In the genomic region with DNA sequence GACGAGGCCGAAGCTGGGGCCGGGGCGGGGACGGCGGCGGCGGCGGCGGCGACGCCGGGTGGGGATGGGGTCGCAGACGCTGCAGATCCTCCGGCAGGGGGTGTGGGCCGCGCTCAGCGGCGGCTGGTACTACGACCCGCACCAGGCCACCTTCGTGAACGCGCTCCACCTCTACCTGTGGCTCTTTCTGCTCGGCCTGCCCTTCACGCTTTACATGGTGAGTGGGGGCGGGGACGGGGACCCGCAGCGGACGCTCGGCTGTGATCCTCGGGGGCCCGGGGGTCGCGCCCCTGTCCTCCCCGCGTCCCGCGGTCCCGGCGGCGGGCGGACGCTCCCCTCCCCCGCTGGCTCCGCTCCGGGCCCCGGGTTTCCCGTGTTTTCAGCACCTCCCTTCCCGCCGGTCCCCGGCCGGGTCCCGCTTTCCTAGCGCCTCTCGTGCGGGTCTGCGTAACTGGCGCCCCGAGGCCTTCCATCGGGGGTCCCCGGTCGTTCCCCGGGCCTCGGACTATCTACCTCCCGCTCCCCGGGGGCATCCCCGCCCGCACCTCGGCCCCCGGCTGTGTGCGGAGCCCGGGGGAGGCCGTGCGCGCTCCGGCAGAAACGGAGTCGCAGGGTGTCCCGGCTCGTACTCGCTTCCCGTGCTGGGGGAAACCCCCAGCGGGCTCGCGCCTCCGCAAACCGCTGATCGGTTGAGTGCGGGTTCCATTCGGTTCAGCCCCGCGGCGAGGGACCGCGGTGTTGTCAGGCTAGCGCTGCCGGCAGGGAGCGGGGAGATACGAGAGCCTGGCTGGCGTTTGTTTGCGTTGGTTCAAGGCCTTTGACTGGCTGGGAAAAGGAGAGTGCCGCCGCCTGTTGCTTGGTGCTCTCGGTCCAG, we compare ENCODE assay signal across 8 mouse cellular contexts. TPM values are rescaled to one million over a fixed set of nuclear protein-coding genes. Genes with fewer than 3 reads are reported as not detected.
A peak's percentile ranks its signal among the peaks of the same experiment; 100 is the strongest.
DNase-seq lines count a peak whose midpoint lies in the region; ATAC-seq lines count a peak whose summit lies in the region.

No protein-coding gene starts in this region.

- peaks cover 3% of the 10 kb centered on the region; the same call in 1 of the 2 replicates for H3K27me3 ChIP-seq in embryonic facial prominence, embryonic 13.5 days
- H3K27me3 ChIP-seq in heart, embryonic 11.5 days (ENCODE audit: control insufficient read depth, insufficient read depth, low read length): no peaks in the 10 kb centered on the region
- H3K27me3 ChIP-seq in kidney, embryonic 15.5 days: no peaks in the 10 kb centered on the region; the same call in 1 of the 2 replicates
- peaks cover 62% of the 10 kb centered on the region for H3K27me3 ChIP-seq in liver, embryonic 15.5 days
- H3K27me3 ChIP-seq in stomach, embryonic 16.5 days (ENCODE audit: control insufficient read depth, insufficient read depth, low read length): no peaks in the 10 kb centered on the region

- WGBS in embryonic facial prominence, embryonic 13.5 days: under 1% methylated on average over 96 of the region's 107 CpGs
- WGBS in heart, embryonic 11.5 days (ENCODE audit: insufficient replicate concordance): under 1% methylated on average over 101 of the region's 107 CpGs
- WGBS in kidney, embryonic 15.5 days: under 1% methylated on average over 99 of the region's 107 CpGs
- under 1% methylated on average over 96 of the region's 107 CpGs for WGBS in liver, embryonic 15.5 days (ENCODE audit: insufficient replicate concordance)
- WGBS in stomach, embryonic 16.5 days: under 1% methylated on average over 90 of the region's 107 CpGs

- ATAC-seq in embryonic facial prominence, embryonic 13.5 days (ENCODE audit: insufficient number of reproducible peaks, insufficient read depth, low FRiP score, low TSS enrichment, low read depth): peak; percentile 73
- peak; percentile 67 for ATAC-seq in heart, embryonic 11.5 days (replicated peaks; ENCODE audit: insufficient number of reproducible peaks, low FRiP score, low TSS enrichment)
- ATAC-seq in kidney, embryonic 15.5 days (replicated peaks; ENCODE audit: low FRiP score): peak; percentile 81
- ATAC-seq in liver, embryonic 15.5 days (ENCODE audit: insufficient read depth): peak; percentile 22
- peak; percentile 69 for ATAC-seq in stomach, embryonic 16.5 days (ENCODE audit: insufficient read depth, low FRiP score)

- peak; percentile 82 for DNase-seq in A20 (ENCODE audit: low read depth, low spot score)
- peak; percentile 80 for DNase-seq in adrenal gland, postnatal 14 days
- DNase-seq in neural tube, embryonic 10.5 days (ENCODE audit: extremely low spot score, low spot score): peak; percentile 88

- H3K27ac ChIP-seq in embryonic facial prominence, embryonic 13.5 days: peak overlapping the region; percentile 92
- H3K27ac ChIP-seq in heart, embryonic 11.5 days (ENCODE audit: low read depth, low read length): peak overlapping the region; percentile 90
- H3K27ac ChIP-seq in kidney, embryonic 15.5 days: peak overlapping the region; percentile 91
- H3K27ac ChIP-seq in liver, embryonic 15.5 days (replicated peaks): no peak overlapping the region
- peak overlapping the region; percentile 90 for H3K27ac ChIP-seq in stomach, embryonic 16.5 days (ENCODE audit: low read length)

- H3K36me3 ChIP-seq in embryonic facial prominence, embryonic 13.5 days: no peaks in the 10 kb centered on the region
- no peaks in the 10 kb centered on the region for H3K36me3 ChIP-seq in heart, embryonic 11.5 days (ENCODE audit: control insufficient read depth, insufficient read depth, low read length)
- H3K36me3 ChIP-seq in kidney, embryonic 15.5 days: no peaks in the 10 kb centered on the region
- H3K36me3 ChIP-seq in liver, embryonic 15.5 days (replicated peaks): no peaks in the 10 kb centered on the region
- H3K36me3 ChIP-seq in stomach, embryonic 16.5 days (ENCODE audit: control insufficient read depth, insufficient read depth, low read length): no peaks in the 10 kb centered on the region

- peak overlapping the region; percentile 94 for H3K4me3 ChIP-seq in embryonic facial prominence, embryonic 13.5 days
- peak overlapping the region; percentile 92 for H3K4me3 ChIP-seq in heart, embryonic 11.5 days (ENCODE audit: low read depth, low read length)
- peak overlapping the region; percentile 90 for H3K4me3 ChIP-seq in kidney, embryonic 15.5 days (replicated peaks)
- peak overlapping the region; percentile 68 for H3K4me3 ChIP-seq in liver, embryonic 15.5 days (replicated peaks)
- peak overlapping the region; percentile 93 for H3K4me3 ChIP-seq in stomach, embryonic 16.5 days (replicated peaks; ENCODE audit: low read length)

- H3K4me2 ChIP-seq in embryonic facial prominence, embryonic 13.5 days: peak overlapping the region; percentile 75
- peak overlapping the region; percentile 74 for H3K4me2 ChIP-seq in heart, embryonic 11.5 days
- peak overlapping the region; percentile 73 for H3K4me2 ChIP-seq in kidney, embryonic 15.5 days
- peak overlapping the region; percentile 86 for H3K4me2 ChIP-seq in liver, embryonic 15.5 days
- H3K4me2 ChIP-seq in stomach, embryonic 16.5 days (ENCODE audit: low read depth, low read length): peak overlapping the region; percentile 72

- peaks cover 47% of the 10 kb centered on the region for H3K4me1 ChIP-seq in embryonic facial prominence, embryonic 13.5 days
- peaks cover 31% of the 10 kb centered on the region for H3K4me1 ChIP-seq in heart, embryonic 11.5 days (ENCODE audit: control insufficient read depth, insufficient read depth, low read length)
- H3K4me1 ChIP-seq in kidney, embryonic 15.5 days: peaks cover 43% of the 10 kb centered on the region
- peaks cover 24% of the 10 kb centered on the region for H3K4me1 ChIP-seq in liver, embryonic 15.5 days (replicated peaks)
- peaks cover 42% of the 10 kb centered on the region for H3K4me1 ChIP-seq in stomach, embryonic 16.5 days (ENCODE audit: control insufficient read depth, insufficient read depth, low read length)

- no peaks in the 10 kb centered on the region for H3K9me3 ChIP-seq in embryonic facial prominence, embryonic 13.5 days
- H3K9me3 ChIP-seq in heart, embryonic 11.5 days (replicated peaks; ENCODE audit: control insufficient read depth, low read length): no peaks in the 10 kb centered on the region
- H3K9me3 ChIP-seq in kidney, embryonic 15.5 days (replicated peaks): no peaks in the 10 kb centered on the region
- H3K9me3 ChIP-seq in liver, embryonic 15.5 days (replicated peaks): no peaks in the 10 kb centered on the region
- H3K9me3 ChIP-seq in stomach, embryonic 16.5 days (replicated peaks; ENCODE audit: control insufficient read depth, low read length): no peaks in the 10 kb centered on the region

- H3K9ac ChIP-seq in embryonic facial prominence, embryonic 13.5 days: peak overlapping the region; percentile 96
- peak overlapping the region; percentile 97 for H3K9ac ChIP-seq in heart, embryonic 11.5 days (ENCODE audit: low read depth, low read length)
- H3K9ac ChIP-seq in kidney, embryonic 15.5 days: peak overlapping the region; percentile 91
- peak overlapping the region; percentile 58 for H3K9ac ChIP-seq in liver, embryonic 15.5 days
- H3K9ac ChIP-seq in stomach, embryonic 16.5 days (ENCODE audit: low read length): peak overlapping the region; percentile 95

RNA-seq across cellular contexts. Expression of a gene that starts 0.7 kb away (rescaled TPM):
- total RNA-seq in adrenal gland, postnatal 14 days (2021): 57.7 and 60.7 TPM in 2 replicates
- polyA plus RNA-seq in embryonic facial prominence, embryonic 13.5 days (2015; fragmentation: Nextera tagmentation; extraction: Ambion mirVana): 18.3 and 21.1 TPM in 2 replicates
- 13.9 and 16.2 TPM in 2 replicates for polyA plus RNA-seq in heart, embryonic 11.5 days (2014; fragmentation: Nextera tagmentation; extraction: Ambion mirVana)
- polyA plus RNA-seq in kidney, embryonic 15.5 days (2015; fragmentation: Nextera tagmentation; extraction: Ambion mirVana): 8.8 and 10.2 TPM in 2 replicates
- polyA plus RNA-seq in liver, embryonic 15.5 days (2015; fragmentation: Nextera tagmentation; extraction: Ambion mirVana): 1.0 and 1.3 TPM in 2 replicates
- polyA plus RNA-seq in stomach, embryonic 16.5 days (2015; fragmentation: Nextera tagmentation; extraction: Ambion mirVana): 10.3 and 10.8 TPM in 2 replicates

Comparison
In these comparisons a context has a peak if more than half of its experiments do, and no peak if none do; other contexts are left out.
1. ATAC-seq: peak in every context shown above with its lines; median percentile 81 in kidney, embryonic 15.5 days; 73 in embryonic facial prominence, embryonic 13.5 days; 69 in stomach, embryonic 16.5 days; 67 in heart, embryonic 11.5 days; 22 in liver, embryonic 15.5 days.